Mouse (Mus musculus) C2C12 (cell line): ENCODE data around the gene Ndufa6. TPM values are rescaled to one million over a fixed set of nuclear protein-coding genes. Genes with fewer than 3 reads are reported as not detected.

Source experiments
- H3K27me3 ChIP-seq: one replicate; pipeline ENCODE4 v1.6.1; 2011; ENCODE audit not compliant: control insufficient read depth, insufficient read depth, insufficient read length
- H3K36me3 ChIP-seq: one replicate; pipeline ENCODE4 v1.6.1; 2011; ENCODE audit not compliant: control insufficient read depth, insufficient read depth
- H3K4me3 ChIP-seq: one replicate; pipeline ENCODE4 v1.5.1; 2011; ENCODE audit warnings: mild to moderate bottlenecking, control low read depth; ENCODE audit not compliant: poor library complexity, insufficient read depth, severe bottlenecking
- H3K79me2 ChIP-seq: one replicate; pipeline ENCODE4 v1.6.1; 2011; ENCODE audit not compliant: control insufficient read depth, insufficient read depth
- H3K79me3 ChIP-seq: one replicate; pipeline ENCODE4 v1.6.1; 2011; ENCODE audit warnings: low read depth, control low read depth
- H3ac ChIP-seq: one replicate; pipeline ENCODE3; 2011; ENCODE audit warnings: low read depth; ENCODE audit not compliant: control insufficient read depth, insufficient read length
- CEBPB ChIP-seq: IDR thresholded peaks from one replicate; pipeline ENCODE4 v1.6.1; 2011; ENCODE audit warnings: low read depth, mild to moderate bottlenecking, control low read depth, moderate library complexity
- CTCF ChIP-seq: IDR thresholded peaks from one replicate; pipeline ENCODE4 v1.5.1; 2011; ENCODE audit not compliant: control insufficient read depth, insufficient read depth, insufficient read length
- FOSL1 ChIP-seq: IDR thresholded peaks from one replicate; pipeline ENCODE4 v1.8.0; 2011; ENCODE audit warnings: mild to moderate bottlenecking, low read length; ENCODE audit not compliant: poor library complexity, insufficient read depth, severe bottlenecking
- MAX ChIP-seq: IDR thresholded peaks from one replicate; pipeline ENCODE4 v1.6.1; 2011; ENCODE audit warnings: mild to moderate bottlenecking, control low read depth
- MYOD1 ChIP-seq: IDR thresholded peaks from one replicate; pipeline ENCODE4 v1.6.1; 2011; ENCODE audit warnings: low read depth; ENCODE audit not compliant: control insufficient read depth, insufficient read length
- MYOG ChIP-seq: IDR thresholded peaks from one replicate; pipeline ENCODE4 v1.6.1; 2011; ENCODE audit not compliant: control insufficient read depth, insufficient read length; ENCODE audit errors: extremely low read depth
- USF1 ChIP-seq: IDR thresholded peaks from one replicate; pipeline ENCODE4 v1.6.1; 2011; ENCODE audit warnings: low read depth, mild to moderate bottlenecking, control low read depth, moderate library complexity
- microRNA-seq: library from miRNA; unstranded; fragments of <30 nt; microRNA quantifications from one replicate; pipeline ENCODE4, GENCODE M21; 2019; ENCODE audit warnings: borderline microRNAs expressed
- polyA plus RNA-seq: library from polyadenylated mRNA; unstranded; fragments of >200 nt; fragmentation: generic; extraction: Trizol; gene quantifications from one replicate; pipeline ENCODE4 v1.2.1, GENCODE M21; 2012; ENCODE audit warnings: missing spikeins

Ndufa6 gene
- polyA plus RNA-seq, 1 experiment, result 385 TPM

- Histone ChIP-seq H3K79me2 (no peaks in the 10 kb centered on the region), H3K36me3 (no peaks in the 10 kb centered on the region), H3K79me3 (no peaks in the 10 kb centered on the region), H3K27me3 (peaks cover 53% of the 10 kb centered on the region), H3ac (no peak overlapping the region), H3K4me3 (no peak overlapping the region)
- TF ChIP-seq MYOD1 (no peak), CTCF (no peak), MAX (no peak), CEBPB (no peak), FOSL1 (no peak), MYOG (no peak), USF1 (no peak)
Measured at GRCm38 (mm10) chr15:82308416-82308815, 45.7 kb downstream of the Ndufa6 start.

GRCm38 (mm10) chr15:82307107-82307506, 47.0 kb downstream of the Ndufa6 start:
- H3K36me3 ChIP-seq, result no peaks in the 10 kb centered on the region
- no peaks in the 10 kb centered on the region for H3K79me3 ChIP-seq
- no peak for TF ChIP-seq CTCF
- TF ChIP-seq USF1, result no peak
- TF ChIP-seq MYOD1, result no peak
- TF ChIP-seq FOSL1, result no peak
- no peak for TF ChIP-seq MAX
- no peak for TF ChIP-seq MYOG
- TF ChIP-seq CEBPB, result no peak
- H3K4me3 ChIP-seq, result no peak overlapping the region
- peaks cover 45% of the 10 kb centered on the region for H3K27me3 ChIP-seq
- no peaks in the 10 kb centered on the region for H3K79me2 ChIP-seq
- H3ac ChIP-seq, result no peak overlapping the region

Small RNA genes within 50 kb of the gene (microRNA-seq; reads per million reads assigned to microRNA genes)
- gene Mir7684, result not detected

Other genes with a start within 250 kb of the Ndufa6 start
- 20.2 TPM for gene Ccdc134, start 226.4 kb downstream of the Ndufa6 start, polyA plus RNA-seq
- gene Srebf2, start 207.1 kb downstream of the Ndufa6 start, polyA plus RNA-seq, result 180 TPM
- 0.06 TPM for gene Shisa8, start 141.5 kb downstream of the Ndufa6 start, polyA plus RNA-seq
- gene Tnfrsf13c, start 130.0 kb downstream of the Ndufa6 start, polyA plus RNA-seq, result 0.16 TPM
- gene Cenpm, start 109.6 kb downstream of the Ndufa6 start, polyA plus RNA-seq, result 46.3 TPM
- not detected for gene 1500009C09Rik, start 101.9 kb downstream of the Ndufa6 start, polyA plus RNA-seq
- 0.06 TPM for gene Sept3, start 79.4 kb downstream of the Ndufa6 start, polyA plus RNA-seq
- not detected for gene Wbp2nl, start 55.4 kb downstream of the Ndufa6 start, polyA plus RNA-seq
- 20.9 TPM for gene Naga, start 15.4 kb downstream of the Ndufa6 start, polyA plus RNA-seq
- 0.02 TPM for gene Pheta2, start 15.4 kb downstream of the Ndufa6 start, polyA plus RNA-seq
- 481 TPM for gene Smdt1, start 15.4 kb downstream of the Ndufa6 start, polyA plus RNA-seq
- gene Cyp2d22, start 25.9 kb upstream of the Ndufa6 start, polyA plus RNA-seq, result 0.06 TPM
- gene Cyp2d11, start 39.7 kb upstream of the Ndufa6 start, polyA plus RNA-seq, result not detected
- not detected for gene Cyp2d10, start 52.9 kb upstream of the Ndufa6 start, polyA plus RNA-seq
- gene Cyp2d9, start 79.1 kb upstream of the Ndufa6 start, polyA plus RNA-seq, result not detected
- not detected for gene Cyp2d12, start 200.8 kb upstream of the Ndufa6 start, polyA plus RNA-seq